Mouse (Mus musculus) heart, adult 11 months (tissue): ENCODE results near the gene Trim66.

Source experiments
- DNase-seq: peaks from one replicate; pipeline ENCODE4 v3.0.0; 2022

The Trim66 gene

DNA sequence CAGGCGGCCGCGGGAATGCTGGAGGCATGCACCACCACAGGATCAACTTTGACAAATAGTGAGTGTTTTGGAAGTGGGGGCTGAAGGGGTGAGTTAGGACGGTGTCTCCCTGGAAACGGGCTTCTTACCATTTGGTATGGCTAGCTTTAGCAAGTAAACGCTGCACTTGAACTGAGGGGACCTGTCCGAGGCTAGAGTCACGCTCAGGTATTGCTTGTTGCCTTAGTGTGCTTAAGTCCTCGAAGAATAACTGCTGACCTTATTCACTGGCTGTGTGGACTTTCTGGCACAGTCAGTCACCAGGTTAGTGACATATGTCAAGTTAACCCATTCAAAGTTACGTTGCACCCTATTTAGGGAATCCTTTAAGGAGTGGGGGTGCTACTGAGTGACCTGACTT lies 12.0 kb upstream of the Trim66 start:
- DNase-seq, result no peak

DNA sequence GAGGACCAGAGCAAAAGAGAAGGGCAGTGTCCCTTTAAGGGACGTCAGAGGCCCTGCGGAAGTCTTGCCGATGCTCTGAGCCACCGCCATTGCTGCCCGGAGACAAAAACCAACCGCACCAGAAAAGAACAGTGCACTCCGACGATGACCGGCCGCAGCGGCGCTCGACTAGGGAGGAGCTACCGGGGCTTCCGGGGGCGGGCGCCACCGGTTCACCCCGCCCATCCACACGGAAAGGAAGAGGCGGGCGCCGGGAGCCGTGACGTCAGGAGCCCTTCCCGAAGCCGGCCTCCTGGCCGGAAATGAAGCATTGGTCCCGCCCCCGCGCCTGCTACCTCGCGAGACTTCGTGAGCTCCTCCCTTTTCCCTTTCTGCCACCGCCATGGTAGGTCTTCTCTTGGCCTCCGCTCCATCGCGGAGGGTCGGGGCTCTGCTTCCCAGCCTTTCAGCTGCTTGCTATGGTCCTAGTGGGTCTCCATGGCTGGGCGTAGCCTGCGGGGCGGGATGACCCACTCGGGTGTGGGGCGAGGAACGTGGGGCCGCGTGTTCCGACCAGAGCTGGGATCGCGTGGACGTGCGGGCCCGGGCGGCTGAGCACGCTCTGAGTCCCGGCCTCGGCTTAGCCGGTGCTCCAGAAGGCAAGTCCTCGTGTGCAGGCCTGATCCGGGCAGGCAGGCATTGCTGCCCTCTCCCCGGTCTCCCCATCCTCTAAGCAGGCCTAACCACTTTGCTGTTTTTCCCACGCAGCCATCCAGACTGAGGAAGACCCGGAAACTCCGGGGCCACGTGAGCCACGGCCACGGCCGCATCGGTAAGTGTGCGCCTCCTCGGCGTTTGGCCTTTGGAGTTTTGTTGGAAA lies 11.1 kb upstream of the Trim66 start, which contains the start of gene Rpl27a:
TSS of gene Rpl27a (plus strand) at position 310 of the 859 bp plus-strand sequence.
- peak; percentile 100 for DNase-seq

DNA sequence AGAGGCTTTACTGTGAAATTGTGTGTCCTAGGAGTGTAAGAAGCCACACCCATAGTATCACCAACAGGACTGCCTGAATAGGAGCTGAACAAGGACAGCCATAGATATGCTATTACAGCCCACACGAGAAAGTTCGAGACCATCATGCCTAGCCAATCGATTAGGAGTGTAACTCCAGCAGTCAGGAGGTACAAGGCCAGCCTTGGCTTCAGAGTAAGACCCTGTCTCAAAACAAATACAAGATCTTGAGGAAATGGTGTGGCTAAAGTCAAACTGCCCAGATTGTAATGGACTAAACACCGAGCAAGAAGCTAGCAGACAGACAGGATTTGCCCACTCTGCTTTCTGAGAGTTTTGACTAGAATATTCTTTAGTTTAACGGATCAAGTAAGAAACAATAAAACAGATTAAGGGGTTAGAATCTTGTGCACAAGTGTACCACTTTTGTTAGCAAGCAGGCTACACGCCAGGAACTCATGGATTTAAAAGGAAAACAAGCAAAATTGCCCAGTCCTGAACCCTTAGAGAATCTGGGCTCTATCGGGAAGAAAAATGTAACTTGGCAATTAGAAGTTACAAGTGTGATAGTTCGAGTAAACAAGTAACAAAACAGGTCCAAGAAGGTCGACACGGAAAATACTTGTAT lies 10.2 kb upstream of the Trim66 start:
- no peak for DNase-seq

DNA sequence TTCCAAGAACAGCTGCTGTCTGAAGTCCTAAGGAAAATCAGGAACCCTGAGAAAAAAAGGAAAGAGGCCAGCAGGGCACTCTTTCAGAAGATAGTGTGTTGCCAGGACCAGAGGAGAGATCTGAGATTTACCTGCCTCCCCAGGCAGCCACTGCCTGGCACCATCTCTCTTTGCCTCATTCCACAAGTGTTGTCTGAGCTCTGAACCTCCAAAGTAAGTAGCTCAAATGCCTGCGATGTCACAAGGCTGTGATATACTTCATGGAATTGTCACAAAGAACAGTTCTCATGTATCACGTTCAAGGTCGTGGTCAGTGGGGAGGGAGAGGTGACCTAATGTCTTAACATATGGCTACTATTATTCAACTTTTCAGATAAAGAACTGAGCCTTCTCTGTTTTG lies 8.6 kb upstream of the Trim66 start:
- no peak for DNase-seq

DNA sequence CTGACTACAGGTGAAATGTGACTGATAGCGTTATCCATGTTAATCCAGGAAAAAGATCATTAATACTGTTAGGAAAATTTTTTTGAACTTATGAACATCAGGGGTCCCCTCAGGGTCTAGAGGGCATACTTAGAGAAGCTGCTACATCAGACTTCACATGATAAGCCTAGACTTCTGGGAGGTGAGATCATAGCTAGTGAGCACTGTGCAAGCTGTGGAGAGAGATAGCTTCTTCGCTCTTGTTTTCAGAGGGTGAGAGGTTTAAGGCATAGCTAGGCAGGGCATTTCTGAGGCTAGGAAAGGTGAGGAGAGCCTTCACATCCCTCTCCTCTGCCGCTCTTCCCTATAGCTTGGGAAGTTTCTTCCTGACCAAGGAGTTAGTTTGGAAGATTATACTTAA lies 3.9 kb upstream of the Trim66 start:
- no peak for DNase-seq

DNA sequence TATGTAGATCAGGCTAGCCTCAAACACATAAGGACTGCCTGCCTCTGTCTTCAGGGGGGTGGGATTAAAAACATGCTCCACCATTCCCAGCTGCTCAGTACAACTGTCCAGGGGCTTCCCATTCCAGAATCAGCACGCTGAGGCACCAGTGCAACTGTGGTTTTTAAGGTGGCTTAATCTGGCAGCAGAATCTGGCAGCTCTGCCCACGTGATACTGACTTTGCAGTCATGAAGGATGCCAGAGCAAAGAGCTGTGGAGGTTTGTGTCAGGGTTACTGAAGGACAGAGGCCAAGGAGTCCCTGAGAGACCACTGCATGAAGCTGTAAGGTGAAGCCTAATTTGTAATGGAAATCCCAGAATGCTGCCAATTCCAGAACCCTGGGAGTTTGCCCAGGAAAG lies 2.9 kb upstream of the Trim66 start:
- no peak for DNase-seq

DNA sequence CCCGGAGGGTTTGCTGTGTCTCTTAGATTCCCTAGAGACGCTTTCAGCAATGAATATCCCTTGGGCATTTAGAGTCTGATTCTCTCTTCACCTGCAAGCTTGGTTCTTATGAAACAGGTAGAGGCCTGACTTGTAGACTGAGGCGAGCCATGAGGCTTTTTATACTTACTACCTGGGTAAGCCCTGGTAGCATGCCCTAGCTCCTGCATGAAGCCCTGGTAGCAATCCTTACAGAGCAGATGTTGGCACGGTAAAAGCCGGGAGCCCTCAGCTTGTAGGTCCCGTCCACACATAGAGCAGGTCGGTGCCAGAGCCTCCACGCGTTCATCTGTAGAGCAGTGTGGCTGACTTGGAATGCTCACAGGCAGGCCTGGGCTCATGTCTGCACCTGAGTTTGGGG lies 362 bp downstream of the Trim66 start:
- no peak for DNase-seq

DNA sequence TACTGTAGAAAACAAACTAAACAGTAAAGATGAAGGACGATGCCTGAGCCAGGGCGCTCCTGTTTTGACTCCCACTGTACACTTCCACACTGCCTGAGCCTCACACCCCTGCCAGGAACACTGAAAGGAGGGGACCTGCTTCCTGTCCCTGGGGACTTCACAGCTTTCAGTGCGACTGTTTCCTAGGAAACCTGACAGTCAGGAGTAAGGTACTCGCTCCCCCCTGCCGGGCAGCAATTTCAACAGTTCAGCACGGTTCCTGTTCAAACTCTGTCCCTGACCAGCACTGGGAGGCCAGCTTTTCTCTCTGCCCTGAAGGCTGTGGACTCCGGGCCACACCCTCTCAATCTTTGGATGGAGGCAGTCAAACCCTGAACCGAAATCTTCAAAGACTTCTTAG lies 815 bp downstream of the Trim66 start:
- no peak for DNase-seq

DNA sequence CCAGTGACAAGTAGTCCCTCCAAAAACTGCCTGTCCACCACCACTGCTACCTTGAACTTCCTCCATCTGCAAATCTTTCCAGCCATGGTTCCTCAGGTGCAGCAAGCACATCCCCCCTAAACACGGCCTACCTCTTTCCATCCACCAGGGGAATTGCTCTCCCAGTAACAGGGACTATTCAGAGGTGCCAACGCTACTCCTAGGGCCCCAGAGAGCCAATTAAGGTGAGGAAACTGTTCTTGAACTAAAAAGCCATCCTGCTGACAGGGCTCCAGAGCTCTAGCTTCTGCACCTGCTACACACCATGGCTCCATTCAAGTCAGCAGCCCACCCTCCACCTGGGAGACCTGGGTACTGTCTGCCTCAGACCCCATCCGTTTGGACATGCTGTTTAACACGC lies 10.4 kb downstream of the Trim66 start:
- DNase-seq, result no peak

DNA sequence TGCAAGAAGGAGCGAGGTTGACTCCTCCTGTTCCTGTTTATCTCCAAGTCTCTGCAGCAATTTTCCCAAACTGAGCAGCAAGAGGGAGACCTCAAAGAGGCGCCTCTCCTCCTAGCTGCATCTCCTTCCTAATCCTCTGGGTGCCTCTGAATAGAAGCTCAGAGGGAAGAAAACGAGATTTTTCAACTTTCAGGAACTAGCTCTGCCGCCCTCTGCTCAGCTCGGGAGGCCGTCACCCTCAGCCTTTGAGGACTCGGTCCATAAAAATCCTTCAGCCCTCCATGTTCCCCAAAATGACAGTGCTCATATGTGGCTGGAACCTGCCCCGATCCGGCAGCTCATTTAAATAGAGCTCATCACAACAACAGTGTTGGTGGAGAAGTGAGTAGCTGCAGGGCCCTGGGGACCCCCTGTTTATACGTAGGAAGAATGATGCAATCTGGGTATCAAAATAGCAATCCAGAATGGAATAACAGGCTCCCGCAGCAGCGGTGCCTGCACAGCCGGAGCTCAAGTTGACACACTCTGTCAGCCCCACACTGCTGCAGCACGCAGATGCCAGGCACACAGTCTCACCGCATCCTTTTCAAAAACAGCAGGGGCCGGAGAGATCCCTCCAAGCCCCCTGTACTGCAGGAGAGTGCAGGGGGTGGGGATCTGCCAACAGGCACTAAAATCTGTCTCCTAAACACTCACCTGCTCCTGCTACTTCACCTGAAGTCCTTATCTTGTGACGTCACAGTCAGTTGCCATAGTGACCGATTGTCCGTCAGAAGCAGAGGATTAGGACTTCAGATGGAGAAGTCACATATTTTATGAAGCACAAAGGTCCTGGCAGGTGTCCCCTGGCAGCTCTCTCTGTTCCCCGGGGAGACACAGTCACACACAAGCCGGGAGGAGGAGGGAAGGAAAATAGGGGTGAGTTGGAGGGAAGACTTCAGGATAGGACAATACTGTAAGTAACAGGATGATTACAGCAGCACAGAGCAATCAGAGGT lies 14.3 kb downstream of the Trim66 start:
- peak; percentile 88 for DNase-seq

DNA sequence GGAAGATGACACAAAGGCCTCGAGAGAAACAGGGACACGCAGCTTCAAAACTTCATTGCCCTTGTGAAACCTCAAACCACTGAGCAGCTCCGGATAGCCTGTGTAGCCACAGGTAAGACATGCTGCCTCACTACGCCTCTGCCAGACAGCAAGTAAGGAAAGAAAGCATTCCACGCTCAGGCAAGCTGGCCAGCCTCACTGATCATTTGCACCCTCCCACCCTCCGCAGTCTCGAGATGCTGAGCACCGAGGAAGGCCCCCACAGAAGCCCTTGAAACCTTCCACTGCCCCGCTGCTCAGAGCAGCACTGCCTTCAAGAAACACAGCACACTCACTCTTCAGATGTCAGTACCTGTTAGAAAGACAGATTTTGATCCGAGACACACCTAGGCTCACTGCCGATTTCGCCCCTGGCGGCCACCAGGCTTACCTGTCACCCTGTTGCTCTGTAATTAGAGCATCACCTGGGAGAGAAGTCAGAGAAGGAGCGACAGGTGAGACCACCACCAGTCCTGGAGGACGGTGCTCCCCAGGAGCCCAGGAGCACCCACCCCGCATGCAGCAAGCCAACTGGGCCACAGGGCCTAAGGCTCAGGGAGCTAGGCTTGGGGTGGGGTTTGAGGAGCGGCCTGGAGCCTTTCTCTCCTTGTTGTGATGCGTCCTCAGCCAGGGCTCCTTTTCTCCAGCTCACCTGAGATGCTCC lies 15.2 kb downstream of the Trim66 start:
- peak; percentile 90 for DNase-seq

DNA sequence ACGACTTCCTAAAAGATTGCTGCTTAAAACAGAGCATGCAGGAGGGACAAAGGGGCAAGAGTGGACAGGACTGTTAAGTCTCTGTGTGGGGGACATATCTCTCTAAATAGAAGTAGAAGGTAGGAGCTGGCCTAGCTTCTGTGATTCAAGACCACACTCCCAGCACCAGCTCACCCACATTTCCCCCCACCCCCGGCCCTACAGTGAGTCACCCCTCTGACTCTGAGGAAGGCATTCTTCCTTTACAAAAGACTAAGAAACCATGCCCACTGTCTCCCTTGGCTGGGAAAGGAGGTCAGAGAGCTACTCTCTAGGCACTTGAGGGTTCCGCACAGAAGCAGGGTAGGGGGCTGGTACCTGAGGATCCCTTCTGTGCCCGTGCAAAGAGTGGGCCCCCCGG lies 23.7 kb downstream of the Trim66 start:
- DNase-seq, result no peak

DNA sequence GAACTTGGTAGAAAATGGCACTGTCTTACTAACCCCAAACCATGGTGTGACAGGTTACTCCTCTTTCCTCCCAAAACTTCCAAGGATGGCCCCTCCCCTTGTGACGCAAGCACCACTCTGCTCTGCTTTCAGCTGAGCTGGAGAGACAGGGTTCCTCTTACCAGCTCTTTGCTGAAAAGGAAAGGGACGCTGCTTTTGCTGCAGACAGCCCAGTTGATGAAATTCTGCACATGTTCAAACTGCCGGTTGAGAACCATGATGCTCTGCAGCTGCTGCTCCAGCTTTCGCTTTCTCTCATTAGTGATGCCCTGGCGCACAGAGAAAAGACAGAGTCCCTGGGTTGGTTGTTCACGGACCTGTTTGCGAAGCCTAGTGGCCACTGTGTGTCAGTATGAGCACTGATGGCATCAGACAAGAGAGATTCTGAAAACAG lies 27.2 kb downstream of the Trim66 start:
- DNase-seq, result peak; percentile 94

DNA sequence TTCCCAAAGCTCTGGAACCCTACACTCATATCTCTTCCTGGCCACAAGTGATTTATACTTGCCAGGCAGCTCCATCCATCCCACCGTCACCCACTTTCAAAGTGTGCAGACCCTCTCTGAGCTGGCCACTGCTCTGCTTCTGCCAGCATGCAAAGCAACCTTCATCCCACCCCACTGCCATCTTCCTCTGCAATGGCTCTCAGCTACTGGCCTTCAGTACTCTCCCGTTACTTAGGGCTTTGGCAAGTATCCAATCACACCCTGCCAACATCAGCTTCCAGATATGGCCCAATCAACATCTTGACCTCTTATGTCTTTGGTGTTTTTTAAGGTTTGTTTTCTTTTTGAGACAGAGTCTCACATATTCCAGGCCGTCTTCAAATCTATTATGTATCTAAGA lies 30.0 kb downstream of the Trim66 start:
- DNase-seq, result no peak

DNA sequence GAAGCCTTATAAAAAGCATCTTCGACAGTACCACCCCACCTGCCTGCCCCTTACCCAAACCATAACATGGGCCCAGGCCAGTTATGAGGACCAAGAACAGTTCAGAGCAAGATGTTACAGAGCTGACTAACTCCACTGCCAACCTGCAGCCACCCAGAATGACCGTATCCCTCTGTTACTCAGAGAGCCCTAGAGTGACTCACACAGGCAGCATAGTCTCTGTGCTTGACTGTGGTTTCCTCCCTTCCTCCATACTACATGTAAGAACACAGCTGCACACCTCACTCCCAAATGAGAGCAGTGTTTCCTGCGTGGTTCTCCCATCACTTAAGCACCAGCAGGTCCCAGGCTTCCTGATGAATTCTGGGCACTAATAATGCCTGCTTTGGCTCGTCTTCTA lies 37.2 kb downstream of the Trim66 start:
- no peak for DNase-seq

DNA sequence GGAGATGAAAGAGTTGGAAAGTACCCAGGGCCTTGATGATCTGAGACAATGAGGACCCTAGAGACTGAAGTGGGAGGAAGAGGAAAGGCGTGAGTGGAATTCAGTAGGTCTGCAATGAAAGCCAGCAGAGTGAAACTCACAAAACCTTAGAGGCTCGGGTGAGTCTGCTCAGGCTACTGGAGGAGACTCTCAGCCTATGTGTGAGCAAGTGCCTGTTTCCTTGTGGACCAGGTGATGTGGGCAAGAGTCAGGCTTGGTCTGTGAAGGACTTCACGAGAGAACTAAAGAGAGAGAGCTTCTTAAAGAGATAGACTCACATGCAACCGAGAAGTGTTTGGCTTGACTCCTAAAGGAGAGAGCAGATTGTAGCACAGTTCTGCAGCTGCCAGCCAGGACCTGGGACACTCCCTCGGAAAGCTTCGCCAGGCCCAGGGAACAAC lies 39.7 kb downstream of the Trim66 start:
- DNase-seq, result peak; percentile 95

DNA sequence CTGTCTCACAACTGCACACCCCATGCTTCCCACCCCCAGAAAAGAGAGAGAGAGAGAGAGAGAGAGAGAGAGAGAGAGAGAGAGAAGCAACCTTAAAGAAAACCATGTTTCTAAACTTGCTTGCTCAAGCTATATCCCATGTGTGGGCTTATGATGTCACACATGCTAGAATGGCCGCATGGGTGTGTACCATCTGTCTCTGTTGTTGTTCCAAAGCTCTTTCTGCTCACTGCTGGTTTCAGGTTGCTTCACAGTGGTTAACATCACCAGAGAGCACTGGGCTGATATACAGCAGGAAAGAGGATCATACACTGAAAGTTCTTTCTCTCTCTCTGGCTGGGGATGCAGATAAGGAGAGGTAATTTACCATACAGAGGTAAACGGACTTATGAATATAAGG lies 40.3 kb downstream of the Trim66 start:
- DNase-seq, result no peak

DNA sequence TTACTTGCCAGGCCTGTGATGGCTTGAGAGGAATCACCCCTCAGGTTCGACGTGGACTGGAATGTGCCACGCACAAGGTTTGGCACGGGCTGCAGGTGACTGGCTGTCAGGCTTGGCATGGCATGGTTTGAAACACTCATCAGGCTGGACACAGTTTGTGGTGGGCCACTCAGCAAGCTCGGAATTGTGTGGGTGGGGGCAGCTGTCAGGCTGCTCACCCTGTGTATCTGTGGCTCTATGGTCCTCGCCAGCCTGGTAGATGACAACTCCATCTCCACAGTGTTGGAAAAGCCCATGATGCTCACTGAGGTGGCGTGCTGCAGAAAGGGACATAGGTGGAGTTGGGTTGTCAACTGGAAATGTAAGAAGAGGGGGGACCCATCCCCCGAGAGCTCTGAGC lies 47.2 kb downstream of the Trim66 start:
- DNase-seq, result no peak

DNA sequence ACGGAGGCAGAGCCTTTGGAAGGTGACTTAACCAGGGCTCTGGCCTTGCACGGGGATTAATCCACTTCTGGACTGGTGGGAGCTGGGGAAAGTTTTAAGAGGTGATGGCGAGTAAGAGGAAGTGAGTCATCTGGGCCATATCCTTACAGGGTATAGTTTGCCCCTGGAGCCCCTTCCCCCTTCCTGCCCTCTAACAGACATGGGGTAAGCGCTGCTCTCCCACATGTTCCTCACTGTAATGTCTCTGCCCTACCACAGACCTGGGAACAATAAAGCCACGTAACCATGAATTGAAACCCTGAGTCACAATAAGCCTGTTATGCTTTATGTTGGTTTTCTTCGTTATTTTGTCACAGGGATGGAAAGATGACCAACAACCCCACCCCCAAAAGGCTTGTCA lies 51.4 kb downstream of the Trim66 start:
- DNase-seq, result no peak

DNA sequence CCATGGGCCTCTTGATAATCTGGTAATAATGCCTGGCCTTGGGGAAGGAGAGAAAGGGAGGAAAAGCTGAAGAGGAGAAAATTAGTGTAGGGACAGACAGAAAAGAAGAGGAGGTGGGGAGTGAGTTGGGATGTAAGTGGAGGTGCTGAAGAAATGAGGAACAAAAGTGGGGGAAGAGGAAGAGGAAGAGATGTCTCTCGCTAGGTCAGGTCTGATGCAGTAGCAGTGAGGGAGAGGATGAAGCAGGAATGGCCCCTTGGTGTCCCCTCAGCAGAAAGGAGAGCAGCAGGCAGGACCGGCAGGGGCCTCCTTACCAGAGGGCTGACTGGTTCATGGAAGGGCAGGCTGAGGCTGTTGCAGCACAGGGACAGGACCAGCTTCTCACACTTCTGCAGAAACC lies 52.2 kb downstream of the Trim66 start:
- no peak for DNase-seq

DNA sequence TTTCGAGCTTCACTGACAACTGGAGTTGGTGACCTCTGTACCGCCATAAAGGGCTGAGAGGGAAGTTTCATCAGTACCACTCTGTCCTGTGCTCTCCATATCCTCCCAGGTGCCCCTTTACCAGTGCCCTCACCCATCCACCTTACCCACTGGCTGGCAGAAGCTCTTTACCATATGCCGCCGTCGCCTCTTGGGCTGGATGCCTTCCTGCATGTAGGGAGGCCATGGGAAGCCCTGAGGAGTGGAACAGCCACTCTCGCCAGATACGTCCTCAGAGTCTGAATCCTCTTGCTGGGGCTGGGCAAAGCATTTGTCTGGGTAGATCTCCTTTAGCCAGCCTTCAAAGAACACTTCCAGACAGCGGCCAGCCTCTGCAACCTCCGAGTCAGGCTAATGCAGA lies 53.1 kb downstream of the Trim66 start:
- DNase-seq, result peak; percentile 75

DNA sequence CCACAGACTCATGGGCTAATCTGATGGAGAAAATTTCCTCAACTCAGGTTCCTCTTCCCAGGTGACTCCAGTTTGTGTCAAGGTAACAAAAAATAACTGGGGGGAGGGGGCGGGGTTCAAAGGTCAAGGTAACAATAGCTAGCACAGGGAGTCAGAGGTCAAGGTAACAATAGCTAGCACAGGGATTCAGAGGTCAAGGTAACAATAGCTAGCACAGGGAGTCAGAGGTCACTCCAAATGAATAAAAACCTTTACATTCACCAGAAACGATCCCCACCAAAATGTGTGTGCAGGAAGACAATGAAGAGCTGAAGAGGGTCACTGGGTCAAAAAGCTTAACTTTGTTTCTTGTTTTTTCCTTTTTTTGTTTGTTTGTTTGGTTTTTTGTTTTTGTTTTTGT lies 59.9 kb downstream of the Trim66 start:
- peak; percentile 12 for DNase-seq

DNA sequence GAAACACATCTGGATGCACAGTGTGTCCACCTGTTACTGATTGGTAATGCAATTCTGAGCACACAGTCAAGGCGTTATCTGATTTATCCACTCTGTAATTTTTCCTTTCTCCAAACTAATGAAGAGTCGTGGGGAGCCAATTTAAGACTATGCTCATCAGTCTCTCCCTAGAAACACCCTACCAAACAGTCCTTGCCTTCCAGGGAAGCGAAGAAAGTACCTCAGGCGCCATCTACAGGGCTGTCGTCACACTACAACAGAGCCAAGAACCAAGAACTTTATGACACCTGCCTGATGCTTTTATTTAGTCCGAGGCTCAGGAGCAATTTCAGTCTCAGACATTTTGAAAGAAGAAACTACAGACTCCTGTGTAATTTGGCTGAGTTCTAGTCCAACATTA lies 62.9 kb downstream of the Trim66 start:
- peak; percentile 83 for DNase-seq
